Mouse (Mus musculus): ENCODE measurements around the gene E030018B13Rik.

GRCm38 (mm10) chr7:63932461-63932860 lies 15.8 kb downstream of the E030018B13Rik start:
- no peak for TF ChIP-seq CTCF (IDR thresholded peaks at IDR 0.05; ENCODE audit: low read depth)
- TF ChIP-seq EP300 (IDR thresholded peaks at IDR 0.05; ENCODE audit: low read depth): no peak

Measured in liver, postnatal 0 days (tissue).